Mouse (Mus musculus): ENCODE measurements around the gene Ust. TPM values are rescaled to one million over a fixed set of nuclear protein-coding genes. Genes with fewer than 3 reads are reported as not detected.
A peak's percentile ranks its signal among the peaks of the same experiment; 100 is the strongest.

Ust gene
- total RNA-seq, 2 experiments from 2014 or later, result 7.8 to 9.0 TPM

- no peak for DNase-seq (ENCODE audit: low spot score in 2 of 2)
These were observed 286.1 kb downstream of the Ust start for GRCm38 (mm10) chr10:8232535-8232934.

- DNase-seq (ENCODE audit: low spot score in 2 of 2), result no peak
These were observed 290.3 kb downstream of the Ust start for GRCm38 (mm10) chr10:8228375-8228743.

DNA sequence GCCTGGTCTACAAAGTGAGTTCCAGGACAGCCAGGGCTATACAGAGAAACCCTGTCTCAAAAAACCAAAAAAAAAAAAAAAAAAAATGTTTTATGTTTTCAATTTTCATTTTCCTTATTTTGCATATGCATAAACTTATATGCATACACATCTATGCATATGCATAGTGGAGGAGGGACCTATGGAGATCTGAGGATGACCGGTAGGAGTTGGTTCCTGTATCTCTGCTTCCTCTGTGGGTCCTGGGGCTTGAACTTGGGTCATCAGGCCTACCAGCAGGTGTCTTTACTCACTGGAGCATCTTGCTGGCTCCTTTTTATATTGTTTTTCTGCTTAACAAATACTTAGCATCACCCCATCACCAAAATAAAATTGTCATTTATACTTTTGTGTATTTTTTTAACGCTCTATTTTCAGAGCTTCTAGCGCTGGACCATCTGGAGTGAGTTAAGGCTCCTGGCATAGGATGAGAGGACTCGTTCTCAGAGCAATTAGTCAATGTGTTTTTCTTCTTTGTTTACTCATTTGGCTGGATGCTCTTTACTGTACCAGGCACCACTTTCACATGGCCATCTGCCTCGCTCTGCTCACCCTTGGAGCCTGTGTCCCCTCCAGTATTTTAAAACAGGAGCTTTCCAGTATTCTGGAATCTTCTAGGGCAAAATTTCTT lies 290.8 kb downstream of the Ust start:
- no peak for DNase-seq (ENCODE audit: low spot score in 2 of 2)

DNA sequence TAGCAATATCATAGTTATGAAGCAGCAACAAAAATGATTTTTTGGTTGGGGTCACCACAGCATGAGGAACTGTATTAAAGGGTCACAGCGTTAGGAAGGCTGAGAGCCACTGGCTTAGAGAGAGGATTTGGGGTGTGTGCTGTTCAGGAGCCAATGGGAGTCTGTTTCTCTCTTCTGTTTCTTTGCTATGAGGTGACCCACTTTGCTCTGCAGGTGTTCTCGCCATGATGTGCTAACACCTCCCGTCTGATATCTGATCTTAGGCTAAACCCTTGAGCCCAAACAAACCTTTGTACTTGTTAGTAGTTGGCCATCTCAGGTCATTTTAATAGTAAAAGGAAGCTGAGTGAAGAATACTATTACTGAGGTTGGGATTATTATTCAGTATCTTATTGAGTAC lies 292.0 kb downstream of the Ust start:
- DNase-seq (ENCODE audit: low spot score in 2 of 2), result no peak

GRCm38 (mm10) chr10:8224641-8225040 lies 294.0 kb downstream of the Ust start:
- no peak for DNase-seq (ENCODE audit: low spot score in 2 of 2)

DNA sequence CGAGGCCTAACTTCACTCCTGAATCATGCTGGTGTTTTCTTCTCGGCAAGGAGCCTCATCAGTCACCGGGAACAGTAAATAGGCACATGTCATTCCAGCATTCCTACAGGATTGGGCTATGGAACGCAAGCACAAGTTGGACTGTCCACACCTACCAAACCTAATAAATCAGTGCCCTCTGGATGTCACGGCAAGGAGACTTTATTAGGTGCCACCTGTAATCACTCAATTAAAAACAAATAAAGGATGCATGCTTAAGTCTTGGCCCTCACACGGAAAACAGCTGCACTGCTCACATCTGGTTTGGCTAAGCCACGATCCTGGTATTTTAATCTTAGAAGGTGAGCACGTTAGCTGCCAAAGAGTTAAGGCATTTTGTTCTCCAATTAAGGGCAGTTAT lies 294.6 kb downstream of the Ust start:
- no peak for DNase-seq (ENCODE audit: low spot score in 2 of 2)

DNA sequence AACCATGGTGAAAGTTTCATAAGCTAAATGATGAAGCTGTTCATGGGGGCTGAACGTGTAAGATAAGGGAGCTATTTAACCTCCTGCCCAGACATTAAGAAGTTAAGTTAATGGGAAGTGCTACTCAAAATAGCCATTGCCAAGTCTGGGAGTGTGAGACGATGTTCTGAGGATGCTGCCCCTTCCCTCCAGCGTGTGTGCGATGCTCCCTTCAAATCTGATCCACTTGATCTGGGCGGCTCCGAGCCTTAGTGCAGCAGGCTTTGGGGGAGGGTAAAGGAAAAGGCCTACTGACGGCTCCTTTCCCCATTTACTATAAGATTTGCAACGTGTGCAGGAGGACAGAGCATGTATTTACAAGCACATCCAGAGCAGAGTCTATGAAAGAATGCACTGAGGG lies 301.7 kb downstream of the Ust start:
- no peak for DNase-seq (ENCODE audit: low spot score in 2 of 2)

GRCm38 (mm10) chr10:8215181-8215580 lies 303.4 kb downstream of the Ust start:
- DNase-seq (ENCODE audit: low spot score in 2 of 2), result no peak

- peak; percentile 19 to 36 for DNase-seq (ENCODE audit: low spot score in 2 of 2)
These were observed 304.7 kb downstream of the Ust start for GRCm38 (mm10) chr10:8213906-8214421.

- DNase-seq (ENCODE audit: low spot score in 2 of 2), result no peak
These were observed 305.2 kb downstream of the Ust start for GRCm38 (mm10) chr10:8213266-8213905.

DNA sequence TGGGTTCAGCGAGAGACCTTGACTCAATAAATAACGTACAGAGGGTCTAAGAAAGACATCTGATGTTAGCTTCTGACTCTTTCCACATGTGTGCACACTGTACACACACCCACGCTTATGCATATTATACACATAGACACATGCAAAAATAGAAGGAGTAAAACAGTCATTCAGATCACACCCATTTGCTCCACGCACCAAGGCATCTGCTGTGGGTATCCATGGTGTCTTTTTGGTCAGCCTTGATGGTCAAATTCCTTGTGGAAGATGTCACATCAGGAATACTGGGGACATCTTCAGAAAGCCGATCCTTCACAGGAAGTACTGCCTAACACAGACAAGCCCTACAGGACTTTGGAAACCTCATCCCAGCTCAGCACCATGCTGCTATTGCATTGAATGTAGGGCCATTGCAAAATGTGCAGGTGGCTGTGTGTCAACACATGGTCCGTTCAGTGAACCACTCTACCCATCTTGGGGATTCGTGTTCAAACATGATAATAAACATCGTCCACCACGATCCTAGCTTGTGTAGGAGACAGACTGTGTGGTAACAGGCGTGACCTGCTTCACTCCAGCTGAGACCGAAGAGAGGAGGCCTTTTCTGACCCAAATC lies 305.9 kb downstream of the Ust start:
- DNase-seq (ENCODE audit: low spot score in 2 of 2), result no peak

DNA sequence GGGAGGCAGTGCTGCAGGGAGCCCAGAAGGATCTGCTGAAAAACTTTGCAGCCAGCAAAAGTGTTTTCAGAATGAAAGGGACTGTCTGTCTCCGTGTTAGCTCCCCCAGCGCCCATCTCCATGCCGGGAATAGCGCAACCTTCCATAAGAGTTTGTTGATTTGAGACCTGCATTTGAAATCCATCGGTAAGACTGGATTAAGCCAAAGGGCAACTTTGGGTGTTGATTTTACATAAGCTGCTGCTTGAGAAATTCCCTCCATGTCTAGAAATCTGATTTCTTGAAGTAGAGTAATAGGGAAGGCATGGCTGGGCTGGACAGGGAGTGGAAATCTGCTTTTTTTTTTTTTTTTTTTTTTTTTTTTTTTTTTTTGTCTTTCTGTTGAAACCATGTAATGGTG lies 306.9 kb downstream of the Ust start:
- DNase-seq (ENCODE audit: low spot score in 2 of 2), result no peak

DNA sequence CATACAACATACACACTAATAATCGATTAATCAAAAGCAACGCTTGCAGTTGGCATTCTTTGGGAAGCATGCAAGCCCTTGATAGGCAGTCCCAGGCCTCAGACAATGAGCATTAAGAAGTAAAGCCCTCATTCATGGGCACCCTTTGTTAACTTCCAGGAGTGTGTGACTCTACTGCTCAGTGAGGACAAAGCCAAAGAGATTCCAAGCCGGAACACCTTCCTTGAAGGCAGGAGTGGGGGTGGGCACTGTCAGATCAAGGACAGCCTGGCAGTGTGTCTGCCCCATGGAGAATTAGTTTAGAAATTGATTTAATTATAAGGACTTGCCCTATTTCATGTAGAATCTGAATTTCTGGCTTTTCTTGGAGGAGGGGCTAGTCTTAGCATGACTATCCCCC lies 308.3 kb downstream of the Ust start:
- DNase-seq (ENCODE audit: low spot score in 2 of 2), result no peak

- no peak for DNase-seq (ENCODE audit: low spot score in 2 of 2)
These were observed 311.3 kb downstream of the Ust start for GRCm38 (mm10) chr10:8207358-8207757.

- no peak for DNase-seq (ENCODE audit: low spot score in 2 of 2)
These were observed 314.9 kb downstream of the Ust start for GRCm38 (mm10) chr10:8203681-8204080.

DNA sequence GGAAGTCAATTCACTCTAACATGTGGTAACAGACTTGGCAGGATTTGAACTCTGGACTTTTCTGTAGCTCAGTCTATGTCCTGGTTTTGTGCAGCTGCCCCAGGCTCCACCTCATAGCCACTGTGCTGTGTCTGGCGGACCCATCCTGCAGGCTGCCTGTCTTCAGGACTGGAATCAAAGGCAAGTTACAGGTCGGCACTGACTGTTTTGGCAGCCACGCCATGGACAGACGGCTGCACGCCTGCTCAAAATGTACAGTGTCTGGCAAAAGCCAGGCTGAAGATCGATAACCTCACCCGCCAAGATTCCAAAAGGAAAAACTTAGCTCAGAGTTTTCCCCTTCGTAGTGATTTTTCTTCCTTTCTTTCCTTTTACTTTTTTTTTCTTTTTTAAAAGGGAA lies 318.8 kb downstream of the Ust start:
- DNase-seq (ENCODE audit: low spot score in 2 of 2), result no peak

- DNase-seq (ENCODE audit: low spot score in 2 of 2), result no peak
These were observed 319.4 kb downstream of the Ust start for GRCm38 (mm10) chr10:8199026-8199756.

GRCm38 (mm10) chr10:8197661-8198060 lies 321.0 kb downstream of the Ust start:
- no peak for DNase-seq (ENCODE audit: low spot score in 2 of 2)

GRCm38 (mm10) chr10:8196300-8196699 lies 322.3 kb downstream of the Ust start:
- peak in 1 of 2 experiments; percentile 32 for DNase-seq (ENCODE audit: low spot score in 2 of 2)

GRCm38 (mm10) chr10:8195730-8196129 lies 322.9 kb downstream of the Ust start:
- DNase-seq (ENCODE audit: low spot score in 2 of 2), result no peak

DNA sequence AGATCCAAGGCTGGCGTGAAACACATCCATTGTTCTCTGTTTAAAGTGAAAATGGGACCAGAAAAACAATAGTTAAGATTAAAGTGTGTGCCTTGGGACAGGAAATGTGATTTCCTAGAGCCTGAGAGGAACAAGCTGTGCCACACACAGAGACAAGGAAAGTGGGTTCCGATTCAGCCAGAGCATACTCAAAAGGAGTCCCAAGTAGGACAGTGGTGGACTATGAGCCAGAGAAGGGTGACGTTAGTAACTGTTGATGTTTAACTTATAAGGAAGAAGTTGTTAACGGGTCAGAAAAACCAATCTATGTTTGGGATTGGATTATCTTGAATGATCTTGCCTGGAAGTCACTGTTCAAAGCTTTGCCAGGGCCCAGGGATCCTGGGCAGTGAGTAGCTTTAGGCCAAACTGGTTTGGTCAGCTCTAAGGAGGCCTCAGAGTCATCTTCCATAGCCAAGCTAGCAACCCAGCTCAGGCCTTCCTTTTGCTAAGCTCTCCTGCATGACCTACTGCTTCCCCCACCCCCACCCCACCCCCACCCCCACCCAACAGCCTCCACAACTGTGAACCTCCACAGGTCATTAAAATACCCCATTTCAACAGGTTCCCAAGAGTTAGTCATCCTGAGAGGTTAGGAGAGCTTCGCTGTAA lies 329.2 kb downstream of the Ust start:
- DNase-seq (ENCODE audit: low spot score in 2 of 2), result no peak
